Mouse (Mus musculus) MEL (cell line): ENCODE measurements around the gene Dnali1. TPM values are rescaled to one million over a fixed set of nuclear protein-coding genes. Genes with fewer than 3 reads are reported as not detected.

ENCODE experiments used
- DNase-seq: peaks from one replicate; pipeline ENCODE4 v3.0.0; 2011; ENCODE audit warnings: low read depth, low spot score
- H3K27ac ChIP-seq: 2 replicates; pipeline ENCODE4 v1.5.1; 2012; ENCODE audit warnings: low read depth, mild to moderate bottlenecking, control low read depth, low read length, moderate library complexity; ENCODE audit not compliant: control insufficient read depth
- H3K27me3 ChIP-seq, 2 experiments: fragments of 150-350 bp in 1 of 2; sonication (generic) in 1 of 2; 2 replicates each; pipeline ENCODE4 v1.6.1; 2012; ENCODE audit warnings: low read length in 2 of 2, mild to moderate bottlenecking in 2 of 2, improper control_type of control experiment in 1 of 2, moderate library complexity in 1 of 2; ENCODE audit not compliant: insufficient read depth in 2 of 2, control insufficient read depth in 1 of 2
- H3K36me3 ChIP-seq, 2 experiments: 2 replicates each; pipeline ENCODE4 v1.6.1; 2012 to 2014; ENCODE audit warnings: low read length in 2 of 2, improper control_type of control experiment in 1 of 2, inconsistent platforms in 1 of 2, mild to moderate bottlenecking in 1 of 2; ENCODE audit not compliant: insufficient read depth in 2 of 2, control insufficient read depth in 1 of 2
- H3K4me1 ChIP-seq, 2 experiments: fragments of 150-350 bp in 1 of 2; sonication (generic) in 1 of 2; 2 replicates each; pipeline ENCODE4 v1.6.1; 2012; ENCODE audit warnings: low read length in 2 of 2, improper control_type of control experiment in 1 of 2, mild to moderate bottlenecking in 1 of 2; ENCODE audit not compliant: insufficient read depth in 2 of 2, control insufficient read depth in 1 of 2
- H3K4me3 ChIP-seq, 2 experiments: fragments of 150-350 bp in 1 of 2; sonication (generic) in 1 of 2; 2 replicates each; pipeline ENCODE4 v1.5.1; 2012; ENCODE audit warnings: low read depth in 2 of 2, low read length in 2 of 2, mild to moderate bottlenecking in 2 of 2, moderate library complexity in 2 of 2, control low read depth in 1 of 2, improper control_type of control experiment in 1 of 2; ENCODE audit not compliant: control insufficient read depth in 1 of 2, insufficient read depth in 1 of 2
- H3K79me2 ChIP-seq: 2 replicates; pipeline ENCODE4 v1.6.1; 2012; ENCODE audit warnings: mild to moderate bottlenecking, low read length, moderate library complexity; ENCODE audit not compliant: control insufficient read depth, poor library complexity, insufficient read depth
- H3K9ac ChIP-seq: 2 replicates; pipeline ENCODE4 v1.6.1; 2012; ENCODE audit warnings: low read depth, mild to moderate bottlenecking, control low read depth, low read length, moderate library complexity; ENCODE audit not compliant: control insufficient read depth, poor library complexity, severe bottlenecking
- H3K9me3 ChIP-seq: fragments of 150-350 bp; sonication (generic); replicated peaks from 2 replicates; pipeline ENCODE4 v1.6.1; 2012; ENCODE audit warnings: mild to moderate bottlenecking, low read length, improper control_type of control experiment, moderate library complexity; ENCODE audit not compliant: insufficient read depth
- BHLHE40 ChIP-seq: IDR thresholded peaks from 2 replicates; pipeline ENCODE4 v1.6.1; 2012; ENCODE audit warnings: low read depth, mild to moderate bottlenecking, inconsistent platforms, low read length, improper control_type of control experiment, borderline replicate concordance
- CHD1 ChIP-seq: IDR thresholded peaks from 2 replicates; pipeline ENCODE4 v1.6.1; 2012; ENCODE audit warnings: low read depth, mild to moderate bottlenecking, inconsistent platforms, low read length, improper control_type of control experiment
- CTCF ChIP-seq, 3 experiments: IDR thresholded peaks in 2 of 3; conservative IDR thresholded peaks in 1 of 3; 2 replicates each; pipeline ENCODE4 v1.5.1; 2011 to 2012; ENCODE audit warnings: low read length in 3 of 3, low read depth in 2 of 3, mild to moderate bottlenecking in 2 of 3, improper control_type of control experiment in 1 of 3, inconsistent platforms in 1 of 3, mixed read lengths in 1 of 3, moderate library complexity in 1 of 3; ENCODE audit not compliant: control insufficient read depth in 1 of 3, insufficient read depth in 1 of 3, poor library complexity in 1 of 3, severe bottlenecking in 1 of 3
- ELF1 ChIP-seq: IDR thresholded peaks from 2 replicates; pipeline ENCODE4 v1.6.1; 2014; ENCODE audit warnings: low read depth, mild to moderate bottlenecking, inconsistent platforms, low read length, improper control_type of control experiment, moderate library complexity
- EP300 ChIP-seq, 2 experiments: IDR thresholded peaks; 2 replicates each; pipeline ENCODE4 v1.6.1; 2011; ENCODE audit warnings: improper control_type of control experiment in 2 of 2, low read length in 2 of 2, low read depth in 1 of 2, mild to moderate bottlenecking in 1 of 2
- ETS1 ChIP-seq: IDR thresholded peaks from 2 replicates; pipeline ENCODE4 v1.6.1; 2012; ENCODE audit warnings: low read depth, mild to moderate bottlenecking, inconsistent platforms, low read length, improper control_type of control experiment, moderate library complexity
- GABPA ChIP-seq: IDR thresholded peaks from 2 replicates; pipeline ENCODE4 v1.6.1; 2012; ENCODE audit warnings: low read depth, mild to moderate bottlenecking, inconsistent platforms, low read length, improper control_type of control experiment, moderate library complexity
- HCFC1 ChIP-seq: IDR thresholded peaks from 2 replicates; pipeline ENCODE4 v1.6.1; 2012; ENCODE audit warnings: low read depth, mild to moderate bottlenecking, inconsistent platforms, low read length, improper control_type of control experiment, moderate library complexity
- JUND ChIP-seq: IDR thresholded peaks from 2 replicates; pipeline ENCODE4 v1.6.1; 2011; ENCODE audit warnings: low read depth, mild to moderate bottlenecking, improper control_type of control experiment, low read length
- MAFK ChIP-seq: IDR thresholded peaks from 2 replicates; pipeline ENCODE4 v1.6.1; 2011; ENCODE audit warnings: low read depth, mild to moderate bottlenecking, low read length, improper control_type of control experiment, borderline replicate concordance
- MAX ChIP-seq: IDR thresholded peaks from 2 replicates; pipeline ENCODE4 v1.6.1; 2011; ENCODE audit warnings: low read length, improper control_type of control experiment
- MAZ ChIP-seq: IDR thresholded peaks from 2 replicates; pipeline ENCODE4 v1.6.1; 2012; ENCODE audit warnings: low read depth, mild to moderate bottlenecking, inconsistent platforms, low read length, improper control_type of control experiment
- MEF2A ChIP-seq: IDR thresholded peaks from 2 replicates; pipeline ENCODE4 v1.6.1; 2014; ENCODE audit warnings: low read depth, mild to moderate bottlenecking, inconsistent platforms, low read length, improper control_type of control experiment; ENCODE audit not compliant: poor library complexity, insufficient replicate concordance, severe bottlenecking; ENCODE audit errors: extremely low read depth
- MXI1 ChIP-seq: IDR thresholded peaks from 2 replicates; pipeline ENCODE4 v1.6.1; 2011; ENCODE audit warnings: mild to moderate bottlenecking, low read depth, low read length, improper control_type of control experiment
- MYB ChIP-seq: IDR thresholded peaks from 2 replicates; pipeline ENCODE4 v1.6.1; 2011; ENCODE audit warnings: mild to moderate bottlenecking, low read depth, low read length, improper control_type of control experiment
- MYC ChIP-seq: IDR thresholded peaks from 2 replicates; pipeline ENCODE4 v1.6.1; 2011; ENCODE audit warnings: low read depth, mild to moderate bottlenecking, low read length, improper control_type of control experiment, moderate library complexity
- NELFE ChIP-seq: IDR thresholded peaks from 2 replicates; pipeline ENCODE4 v1.6.1; 2011; ENCODE audit warnings: low read depth, low read length, improper control_type of control experiment
- NRF1 ChIP-seq: IDR thresholded peaks from 2 replicates; pipeline ENCODE4 v1.6.1; 2014; ENCODE audit warnings: low read depth, mild to moderate bottlenecking, inconsistent platforms, low read length, improper control_type of control experiment, moderate library complexity; ENCODE audit not compliant: poor library complexity, insufficient read depth, severe bottlenecking
- POLR2AphosphoS2 ChIP-seq: IDR thresholded peaks from 2 replicates; pipeline ENCODE4 v1.6.1; 2011; ENCODE audit warnings: low read length, improper control_type of control experiment
- POLR2AphosphoS5 ChIP-seq: IDR thresholded peaks from 2 replicates; pipeline ENCODE4 v1.6.1; 2012; ENCODE audit warnings: low read depth, borderline replicate concordance, mild to moderate bottlenecking, inconsistent platforms, low read length, moderate library complexity, mixed read lengths
- RAD21 ChIP-seq: IDR thresholded peaks from 2 replicates; pipeline ENCODE4 v1.6.1; 2011; ENCODE audit warnings: mild to moderate bottlenecking, low read depth, low read length, improper control_type of control experiment
- SMC3 ChIP-seq: IDR thresholded peaks from 2 replicates; pipeline ENCODE4 v1.6.1; 2011; ENCODE audit warnings: low read depth, low read length, improper control_type of control experiment
- UBTF ChIP-seq: IDR thresholded peaks from 2 replicates; pipeline ENCODE4 v1.6.1; 2012; ENCODE audit warnings: low read depth, mild to moderate bottlenecking, inconsistent platforms, low read length, improper control_type of control experiment, moderate library complexity, borderline replicate concordance; ENCODE audit not compliant: insufficient read depth
- USF1 ChIP-seq: IDR thresholded peaks from 2 replicates; pipeline ENCODE4 v1.6.1; 2014; ENCODE audit warnings: low read depth, mild to moderate bottlenecking, inconsistent platforms, low read length, improper control_type of control experiment, moderate library complexity
- ZC3H11A ChIP-seq: IDR thresholded peaks from 2 replicates; pipeline ENCODE4 v1.6.1; 2012; ENCODE audit warnings: low read depth, mild to moderate bottlenecking, inconsistent platforms, low read length, improper control_type of control experiment
- ZKSCAN1 ChIP-seq: IDR thresholded peaks from 2 replicates; pipeline ENCODE4 v1.6.1; 2012; ENCODE audit warnings: low read depth, mild to moderate bottlenecking, inconsistent platforms, low read length, improper control_type of control experiment, moderate library complexity
- ZMIZ1 ChIP-seq: IDR thresholded peaks from 2 replicates; pipeline ENCODE4 v1.6.1; 2012; ENCODE audit warnings: low read depth, mild to moderate bottlenecking, inconsistent platforms, low read length, improper control_type of control experiment, moderate library complexity
- polyA plus RNA-seq, 2 experiments: library from polyadenylated mRNA; stranded (reverse) in 1 of 2; unstranded in 1 of 2; fragments of >175 nt in 1 of 2; fragments of >200 nt in 1 of 2; gene quantifications; 2 replicates each; pipeline versions ENCODE4 v1.2.1 to v1.2.4; 2012; ENCODE audit warnings: low replicate concordance in 2 of 2, low read depth in 1 of 2; ENCODE audit not compliant: insufficient read length in 2 of 2, insufficient read depth in 1 of 2, missing spikeins in 1 of 2
- total RNA-seq: library from RNA; depleted of rRNA; stranded (reverse); fragments of 300-350 nt; gene quantifications from 2 replicates; pipeline ENCODE4 v1.2.3, GENCODE M21; 2012

The Dnali1 gene
- total and polyA plus RNA-seq, 3 experiments, result 0.08 TPM; not detected in 2

DNA sequence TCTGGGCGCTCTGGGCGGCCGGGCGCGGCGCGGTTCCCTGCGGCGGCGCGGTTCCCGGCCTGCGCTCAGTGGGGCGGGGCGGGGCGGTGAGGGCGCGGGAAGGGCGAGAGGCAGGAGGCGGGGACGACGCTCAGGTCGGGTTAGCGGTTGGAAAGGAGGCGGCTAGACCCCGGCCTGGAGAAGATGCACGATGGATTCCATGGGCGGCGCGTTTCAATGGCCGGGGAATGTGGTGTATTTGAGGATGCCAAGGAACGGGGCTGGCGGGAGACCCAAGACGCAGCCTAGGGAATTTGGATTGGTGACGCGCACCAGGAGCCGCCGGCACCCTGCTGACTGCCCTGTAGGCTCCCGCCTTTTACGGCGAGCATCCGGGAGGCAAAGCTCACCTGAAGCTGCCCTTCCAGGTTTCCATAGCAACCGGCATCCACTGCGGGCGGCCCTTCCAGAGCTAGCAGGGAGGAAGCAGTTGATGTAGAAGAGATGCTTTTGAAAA lies 19.9 kb upstream of the Dnali1 start:
- H3K27ac ChIP-seq, result peak overlapping the region; percentile 71
- H3K27me3 ChIP-seq, result no peaks in the 10 kb centered on the region
- peak overlapping the region; percentile 69 to 83 for H3K4me3 ChIP-seq
- peaks cover 2 to 13% of the 10 kb centered on the region in 2 experiments; a peak in 2 of 4 replicates for H3K36me3 ChIP-seq
- H3K4me1 ChIP-seq, result peaks cover 0 to 14% of the 10 kb centered on the region in 2 experiments; a peak in 3 of 4 replicates
- peaks cover 13% of the 10 kb centered on the region for H3K79me2 ChIP-seq
- H3K9me3 ChIP-seq, result no peaks in the 10 kb centered on the region
- TF ChIP-seq MEF2A (no peak), BHLHE40 (no peak), ZMIZ1 (0 out of 2 replicates have a peak, but pooled peaks have one; percentile 38), MAZ (0 out of 2 replicates have a peak, but pooled peaks have one; percentile 42), MYC (no peak)
- DNase-seq, result peak; percentile 85
- H3K9ac ChIP-seq, result peak overlapping the region; percentile 96

DNA sequence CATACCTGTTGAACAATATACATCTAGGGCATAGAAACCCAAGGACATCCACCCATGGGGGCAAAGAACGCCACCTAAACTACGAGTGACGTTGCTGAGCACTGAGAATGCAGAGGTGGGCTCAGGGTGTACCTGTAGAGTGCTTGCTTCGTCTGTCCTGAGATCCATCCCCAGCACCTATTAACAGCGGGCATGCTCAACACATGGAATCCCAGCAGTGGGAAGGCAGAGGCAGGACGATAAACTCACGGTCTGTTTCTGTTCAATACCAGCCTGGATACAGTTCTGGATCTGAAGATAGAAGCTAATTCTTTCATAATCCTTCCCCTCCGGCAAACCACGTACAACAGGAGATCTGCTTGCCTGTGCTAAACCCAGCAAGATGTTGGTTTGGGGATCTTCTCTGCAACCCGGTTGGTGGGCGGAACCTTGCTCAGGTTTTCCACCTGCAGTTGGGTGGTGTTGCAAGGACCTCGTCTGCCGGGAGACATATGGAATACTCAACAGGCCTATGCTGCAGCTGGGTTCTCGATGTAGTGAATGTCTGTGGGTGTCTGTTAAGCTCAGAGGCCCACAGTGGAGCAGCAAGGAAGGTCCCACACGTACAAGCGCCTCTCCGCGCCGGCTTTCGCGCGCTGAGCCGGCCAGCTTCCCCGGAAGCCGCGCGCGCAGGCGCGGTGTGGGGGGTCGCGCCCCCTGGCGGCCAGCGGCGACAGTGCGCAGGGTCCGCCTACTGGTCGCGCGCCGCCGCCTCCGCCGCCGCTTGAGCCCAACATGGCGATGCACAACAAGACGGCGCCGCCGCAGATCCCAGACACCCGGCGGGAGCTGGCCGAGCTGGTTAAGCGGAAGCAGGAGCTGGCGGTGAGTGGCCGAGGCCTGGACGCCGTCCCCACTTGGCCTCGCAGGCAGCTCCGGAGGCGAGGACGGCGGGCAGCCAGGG lies 19.2 kb upstream of the Dnali1 start, which contains the start of gene Meaf6:
Gene Meaf6 (plus strand): TSS at position 732 of the 943 bp plus-strand sequence.
- Histone ChIP-seq H3K79me2 (peaks cover 13% of the 10 kb centered on the region), H3K9ac (peak within 1 kb of the TSS; percentile 96), H3K9me3 (no peaks in the 10 kb centered on the region), H3K27ac (peak within 1 kb of the TSS; percentile 71), H3K4me1 (peaks cover 0 to 14% of the 10 kb centered on the region in 2 experiments; a peak in 3 of 4 replicates), H3K36me3 (peaks cover 2 to 13% of the 10 kb centered on the region in 2 experiments; a peak in 2 of 4 replicates), H3K4me3 (peak within 1 kb of the TSS; percentile 74 to 92), H3K27me3 (no peaks in the 10 kb centered on the region)
- peak; percentile 90 for DNase-seq
- TF ChIP-seq ETS1 (no peak), MAX (peak; percentile 54), HCFC1 (peak; percentile 73; the same call in 1 of the 2 replicates), ELF1 (peak; percentile 87), CHD1 (no peak), NELFE (peak; percentile 96), USF1 (no peak), JUND (no peak), MYB (no peak), UBTF (no peak), GABPA (no peak), RAD21 (no peak), BHLHE40 (no peak), ZC3H11A (no peak), SMC3 (peak; percentile 10; the same call in 1 of the 2 replicates), NRF1 (peak; percentile 87), POLR2AphosphoS2 (peak; percentile 77), ZKSCAN1 (no peak), EP300 (IDR thresholded peaks at IDR 0.05; ENCODE audit: low read depth in 1 of 2, low read length in 2 of 2) (no peak), MXI1 (peak; percentile 69; the same call in 1 of the 2 replicates), MAFK (no peak), CTCF (IDR thresholded peaks at IDR 0.05 in 2 of 3, conservative IDR thresholded peaks at IDR 0.05 in 1 of 3; ENCODE audit: control insufficient read depth in 1 of 3, insufficient read depth in 1 of 3, low read depth in 2 of 3, low read length in 3 of 3, poor library complexity in 1 of 3, severe bottlenecking in 1 of 3) (peak in 2 of 3 experiments; percentile 92; a peak in 5 of 6 replicates), MYC (peak; percentile 62; the same call in 1 of the 2 replicates), POLR2AphosphoS5 (no peak), MAZ (no peak; the same call in 1 of the 2 replicates)
